Mouse (Mus musculus): ENCODE measurements around the gene C730034F03Rik. TPM values are rescaled to one million over a fixed set of nuclear protein-coding genes. Genes with fewer than 3 reads are reported as not detected.

The C730034F03Rik gene
- polyA plus RNA-seq, 1 experiment from 2014 or later: 1.1 TPM

DNA sequence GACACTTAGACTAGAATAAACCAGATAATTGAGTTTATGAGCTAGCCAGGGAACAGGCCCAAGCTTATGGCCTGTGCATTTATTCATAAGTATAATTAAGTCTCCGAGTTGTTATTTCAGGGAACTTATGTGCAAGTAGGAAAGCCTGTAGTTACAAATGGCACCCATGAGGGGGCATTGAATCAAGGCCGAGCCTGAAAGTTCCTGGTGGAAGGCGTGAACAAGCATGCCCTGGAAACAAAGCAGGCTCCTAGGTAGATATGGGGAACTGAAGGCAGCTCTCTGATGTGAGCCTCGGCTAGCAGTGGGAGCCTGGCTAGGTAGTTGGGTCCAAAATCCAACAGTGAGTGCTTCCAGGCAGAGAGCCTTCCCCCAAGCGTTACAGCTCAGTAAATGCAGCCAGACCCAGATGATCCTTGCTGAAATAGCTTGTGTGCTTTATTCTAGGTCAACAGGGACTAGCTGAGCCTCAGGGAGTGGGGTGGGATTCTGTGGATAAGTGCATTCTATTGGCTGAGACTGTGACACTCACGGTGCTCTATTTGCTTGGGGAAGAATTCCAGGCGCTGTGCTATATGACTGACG, 13.2 kb downstream of the C730034F03Rik start:
- no peaks in the 10 kb centered on the region for H3K27me3 ChIP-seq (replicated peaks; ENCODE audit: control insufficient read depth, insufficient read depth, low read length)
- WGBS: 36% methylated on average over 8 of the region's 8 CpGs
- no peaks in the 10 kb centered on the region for H3K36me3 ChIP-seq (ENCODE audit: control insufficient read depth, insufficient read depth)
- no peak overlapping the region for H3K9ac ChIP-seq (ENCODE audit: low read depth, low read length)
- H3K27ac ChIP-seq (ENCODE audit: low read depth, low read length): no peak overlapping the region
- no peak overlapping the region for H3K4me3 ChIP-seq (ENCODE audit: low read depth, low read length)
- peak; percentile 55 for TF ChIP-seq CTCF (IDR thresholded peaks at IDR 0.05; ENCODE audit: low read depth)
- no peaks in the 10 kb centered on the region for H3K4me1 ChIP-seq (replicated peaks; ENCODE audit: control insufficient read depth, insufficient read depth, low read length)
- ATAC-seq: no peak
- no peaks in the 10 kb centered on the region for H3K9me3 ChIP-seq (ENCODE audit: control insufficient read depth)
- H3K4me2 ChIP-seq (replicated peaks; ENCODE audit: low read depth): no peak overlapping the region

DNA sequence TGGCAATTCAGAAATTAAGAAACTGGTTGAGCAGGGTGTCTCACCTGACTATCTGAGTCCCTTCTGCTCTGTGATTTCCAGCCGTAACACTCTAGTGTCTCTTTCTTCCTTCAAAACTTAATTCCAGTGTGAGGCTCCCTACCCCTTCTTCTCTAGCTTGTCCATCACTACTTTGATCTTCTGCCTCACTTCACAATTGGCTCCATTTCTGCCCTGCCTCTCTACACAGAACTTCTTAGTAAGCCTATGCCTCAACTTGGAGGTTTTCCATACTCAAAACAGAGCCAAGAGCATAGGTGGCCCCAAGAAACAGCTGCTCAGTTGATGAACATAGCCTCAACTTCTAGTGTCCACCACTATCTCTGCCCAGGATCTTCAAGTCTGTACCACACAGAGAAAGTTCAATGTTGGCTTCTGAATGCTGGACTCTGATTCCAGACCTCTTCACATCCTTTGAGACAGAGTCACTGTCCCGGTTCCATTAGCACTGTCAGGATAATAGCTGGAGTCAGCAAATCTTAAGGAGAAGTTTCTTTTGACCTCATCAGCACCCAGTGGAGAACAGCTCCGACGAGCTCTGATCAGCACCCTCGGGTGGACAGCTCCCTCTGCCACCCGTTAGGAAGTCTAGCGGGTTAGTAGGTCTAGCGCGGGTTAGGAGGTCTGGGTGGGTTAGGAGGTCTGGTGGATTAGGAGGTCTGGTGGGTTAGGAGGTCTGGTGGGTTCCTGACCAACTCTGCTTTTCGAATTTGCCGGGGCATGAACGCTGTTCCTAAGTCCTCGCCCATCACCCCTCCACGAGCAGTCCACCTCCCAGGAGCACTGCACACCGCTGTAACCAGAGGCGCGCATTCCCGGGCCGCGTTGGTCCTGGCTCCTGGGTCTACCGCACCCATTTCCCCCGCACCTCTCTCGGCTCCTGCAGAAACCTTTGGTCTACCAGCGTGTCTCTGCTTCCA, 23.8 kb downstream of the C730034F03Rik start:
- ATAC-seq: peak; percentile 63; the same call in 1 of the 2 replicates
- H3K27me3 ChIP-seq (replicated peaks; ENCODE audit: control insufficient read depth, insufficient read depth, low read length): peaks cover 28% of the 10 kb centered on the region
- H3K27ac ChIP-seq (ENCODE audit: low read depth, low read length): no peak overlapping the region
- TF ChIP-seq CTCF (IDR thresholded peaks at IDR 0.05; ENCODE audit: low read depth): no peak
- no peaks in the 10 kb centered on the region for H3K4me1 ChIP-seq (replicated peaks; ENCODE audit: control insufficient read depth, insufficient read depth, low read length)
- H3K9ac ChIP-seq (ENCODE audit: low read depth, low read length): no peak overlapping the region
- H3K4me3 ChIP-seq (ENCODE audit: low read depth, low read length): peak overlapping the region; percentile 39; the same call in 1 of the 2 replicates
- H3K36me3 ChIP-seq (ENCODE audit: control insufficient read depth, insufficient read depth): no peaks in the 10 kb centered on the region
- H3K4me2 ChIP-seq (replicated peaks; ENCODE audit: low read depth): peak overlapping the region; percentile 69
- 6% methylated on average over 16 of the region's 24 CpGs for WGBS
- H3K9me3 ChIP-seq (ENCODE audit: control insufficient read depth): no peaks in the 10 kb centered on the region

DNA sequence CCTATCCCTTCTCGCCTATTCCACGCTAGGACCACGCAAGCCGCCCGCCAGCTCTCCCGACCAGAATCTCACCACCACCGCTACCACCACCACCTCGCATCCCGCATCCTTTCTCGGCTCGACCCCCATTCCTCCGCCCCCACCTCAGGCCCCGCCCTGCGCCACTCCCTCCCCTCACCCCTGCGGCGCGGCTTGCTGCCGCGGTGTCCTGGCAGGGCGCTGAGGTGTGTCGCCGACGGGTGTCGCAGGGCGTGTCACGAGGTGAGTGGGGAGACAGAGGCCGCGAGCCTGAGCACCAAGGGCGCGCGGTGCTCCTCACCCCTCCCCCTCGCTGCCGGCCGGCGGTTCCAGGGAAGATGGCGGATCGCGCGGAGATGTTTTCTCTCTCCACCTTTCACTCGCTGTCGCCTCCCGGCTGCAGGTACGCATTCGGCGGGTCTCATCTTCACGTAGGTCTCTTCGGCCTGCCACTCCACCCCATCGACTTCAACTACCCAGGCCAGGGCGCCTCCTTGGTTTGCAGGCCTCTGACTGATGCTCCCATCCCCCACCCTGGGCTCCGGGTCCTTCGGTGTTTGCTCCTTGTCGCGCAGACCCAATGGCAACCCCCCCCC, 24.6 kb downstream of the C730034F03Rik start, which contains the start of gene Mapk8ip2:
Gene Mapk8ip2, plus strand, starts transcription at position 49 of the 614 bp plus-strand sequence.
- no peak for TF ChIP-seq CTCF (IDR thresholded peaks at IDR 0.05; ENCODE audit: low read depth)
- H3K9me3 ChIP-seq (ENCODE audit: control insufficient read depth): no peaks in the 10 kb centered on the region
- H3K36me3 ChIP-seq (ENCODE audit: control insufficient read depth, insufficient read depth): no peaks in the 10 kb centered on the region
- ATAC-seq: no peak
- no peaks in the 10 kb centered on the region for H3K4me1 ChIP-seq (replicated peaks; ENCODE audit: control insufficient read depth, insufficient read depth, low read length)
- H3K4me3 ChIP-seq (ENCODE audit: low read depth, low read length): peak within 1 kb of the TSS; percentile 39
- H3K4me2 ChIP-seq (replicated peaks; ENCODE audit: low read depth): peak within 1 kb of the TSS; percentile 69
- under 1% methylated on average over 50 of the region's 53 CpGs for WGBS
- peaks cover 28% of the 10 kb centered on the region for H3K27me3 ChIP-seq (replicated peaks; ENCODE audit: control insufficient read depth, insufficient read depth, low read length)
- no peak within 1 kb of the TSS for H3K27ac ChIP-seq (ENCODE audit: low read depth, low read length)
- H3K9ac ChIP-seq (ENCODE audit: low read depth, low read length): no peak within 1 kb of the TSS

DNA sequence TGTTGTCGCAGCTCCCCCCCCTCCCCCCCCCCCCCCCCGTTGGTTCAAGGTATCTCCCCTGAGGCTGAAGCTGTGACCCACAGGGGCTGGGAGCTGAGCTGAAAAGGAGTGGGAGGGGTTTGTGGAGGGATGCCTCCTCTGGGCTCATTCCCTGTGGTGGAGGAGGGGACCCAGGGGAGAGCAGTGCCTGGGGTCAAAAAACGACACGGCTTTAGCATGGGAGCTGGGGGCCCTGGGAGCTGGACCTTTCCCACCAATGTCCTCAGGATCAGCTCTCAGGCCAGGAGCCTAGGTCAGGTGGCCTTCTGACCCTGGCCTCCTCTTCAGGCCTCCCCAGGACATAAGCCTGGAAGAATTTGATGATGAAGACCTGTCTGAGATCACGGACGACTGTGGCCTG, 25.5 kb downstream of the C730034F03Rik start:
- Histone ChIP-seq H3K4me1 (replicated peaks; ENCODE audit: control insufficient read depth, insufficient read depth, low read length) (no peaks in the 10 kb centered on the region), H3K27me3 (replicated peaks; ENCODE audit: control insufficient read depth, insufficient read depth, low read length) (peaks cover 28% of the 10 kb centered on the region), H3K9ac (ENCODE audit: low read depth, low read length) (no peak overlapping the region), H3K4me3 (ENCODE audit: low read depth, low read length) (no peak overlapping the region), H3K4me2 (replicated peaks; ENCODE audit: low read depth) (no peak overlapping the region), H3K27ac (ENCODE audit: low read depth, low read length) (no peak overlapping the region), H3K9me3 (ENCODE audit: control insufficient read depth) (no peaks in the 10 kb centered on the region), H3K36me3 (ENCODE audit: control insufficient read depth, insufficient read depth) (no peaks in the 10 kb centered on the region)
- no peak for ATAC-seq
- no peak for TF ChIP-seq CTCF (IDR thresholded peaks at IDR 0.05; ENCODE audit: low read depth)
- 48% methylated on average over 4 of the region's 6 CpGs for WGBS

DNA sequence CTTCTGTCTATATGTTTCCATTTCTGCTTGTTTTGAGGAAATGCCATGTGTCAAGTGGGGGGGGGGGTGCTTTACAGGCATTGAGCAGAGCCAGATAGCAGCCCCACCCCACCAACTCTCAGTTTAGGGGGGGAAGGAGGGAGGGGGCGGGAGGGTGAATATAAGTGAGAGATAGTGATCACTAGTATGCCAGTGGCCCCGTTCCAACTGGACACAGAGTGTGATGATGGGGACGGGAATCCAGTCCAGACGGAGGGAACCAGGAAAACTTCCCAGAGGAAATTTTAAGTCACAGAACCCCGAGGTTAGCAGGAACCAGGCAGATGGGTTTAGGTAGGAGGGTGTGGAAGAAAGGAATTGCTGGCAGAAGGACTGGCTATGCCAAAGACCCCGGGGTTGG, 26.3 kb downstream of the C730034F03Rik start:
- no peaks in the 10 kb centered on the region for H3K4me1 ChIP-seq (replicated peaks; ENCODE audit: control insufficient read depth, insufficient read depth, low read length)

DNA sequence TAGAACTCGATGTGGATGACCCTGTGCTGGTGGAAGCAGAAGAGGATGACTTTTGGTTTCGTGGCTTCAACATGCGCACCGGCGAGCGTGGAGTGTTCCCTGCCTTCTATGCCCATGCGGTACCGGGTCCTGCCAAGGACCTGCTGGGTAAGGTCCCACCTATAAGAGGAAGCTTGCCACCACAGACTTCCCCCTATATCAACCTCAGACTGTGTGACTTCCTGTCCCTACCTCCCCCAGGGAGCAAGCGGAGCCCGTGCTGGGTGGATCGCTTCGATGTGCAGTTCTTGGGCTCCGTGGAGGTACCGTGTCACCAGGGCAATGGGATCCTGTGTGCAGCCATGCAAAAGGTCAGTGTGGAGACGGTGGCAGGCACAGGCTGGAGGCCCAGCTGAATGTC, 29.6 kb downstream of the C730034F03Rik start:
- Histone ChIP-seq H3K27ac (ENCODE audit: low read depth, low read length) (no peak overlapping the region), H3K4me3 (ENCODE audit: low read depth, low read length) (no peak overlapping the region), H3K27me3 (replicated peaks; ENCODE audit: control insufficient read depth, insufficient read depth, low read length) (peaks cover 13% of the 10 kb centered on the region), H3K4me1 (replicated peaks; ENCODE audit: control insufficient read depth, insufficient read depth, low read length) (no peaks in the 10 kb centered on the region), H3K9ac (ENCODE audit: low read depth, low read length) (no peak overlapping the region), H3K36me3 (ENCODE audit: control insufficient read depth, insufficient read depth) (no peaks in the 10 kb centered on the region), H3K9me3 (ENCODE audit: control insufficient read depth) (no peaks in the 10 kb centered on the region), H3K4me2 (replicated peaks; ENCODE audit: low read depth) (no peak overlapping the region)
- WGBS: 90% methylated on average over 15 of the region's 15 CpGs
- TF ChIP-seq CTCF (IDR thresholded peaks at IDR 0.05; ENCODE audit: low read depth): no peak
- no peak for ATAC-seq

More for the DNA sequence above, 26.3 kb downstream of the C730034F03Rik start:
- no peaks in the 10 kb centered on the region for H3K36me3 ChIP-seq (ENCODE audit: control insufficient read depth, insufficient read depth)
- TF ChIP-seq CTCF (IDR thresholded peaks at IDR 0.05; ENCODE audit: low read depth): no peak
- H3K27ac ChIP-seq (ENCODE audit: low read depth, low read length): no peak overlapping the region
- no peak overlapping the region for H3K4me2 ChIP-seq (replicated peaks; ENCODE audit: low read depth)
- H3K27me3 ChIP-seq (replicated peaks; ENCODE audit: control insufficient read depth, insufficient read depth, low read length): peaks cover 28% of the 10 kb centered on the region
- no peak for ATAC-seq
- no peaks in the 10 kb centered on the region for H3K9me3 ChIP-seq (ENCODE audit: control insufficient read depth)
- no peak overlapping the region for H3K9ac ChIP-seq (ENCODE audit: low read depth, low read length)
- WGBS: 63% methylated on average over 6 of the region's 6 CpGs
- H3K4me3 ChIP-seq (ENCODE audit: low read depth, low read length): no peak overlapping the region
